Mouse (Mus musculus) neural tube, embryonic 13.5 days (tissue): Measurements from ENCODE around the gene Arl1. TPM values are rescaled to one million over a fixed set of nuclear protein-coding genes. Genes with fewer than 3 reads are reported as not detected.
"Not testable (repeated sequence)": the region's sequence is repeated elsewhere in the genome, so short reads cannot be mapped to it uniquely, and the experiment has no call there.

Source experiments
- ATAC-seq: fragments of 200-750 bp; cut with Nextera tagmentation; 2 replicates; pipeline ENCODE4 v1.8.0; 2017; ENCODE audit warnings: low read depth, mild to moderate bottlenecking, moderate TSS enrichment, moderate library complexity
- H3K27ac ChIP-seq: fragments of 300-500 bp; sonication (generic); replicated peaks from 2 replicates; pipeline ENCODE4 v1.5.1; 2015; ENCODE audit warnings: moderate library complexity, mild to moderate bottlenecking, inconsistent platforms
- H3K27me3 ChIP-seq: fragments of 300-500 bp; sonication (generic); 2 replicates; pipeline ENCODE4 v1.6.1; 2015; ENCODE audit warnings: mild to moderate bottlenecking, inconsistent platforms
- H3K36me3 ChIP-seq: fragments of 300-500 bp; sonication (generic); 2 replicates; pipeline ENCODE4 v1.6.1; 2015; ENCODE audit warnings: mild to moderate bottlenecking, inconsistent platforms
- H3K4me1 ChIP-seq: fragments of 300-500 bp; sonication (generic); replicated peaks from 2 replicates; pipeline ENCODE4 v1.6.1; 2015; ENCODE audit warnings: inconsistent platforms
- H3K4me2 ChIP-seq: fragments of 300-500 bp; sonication (generic); 2 replicates; pipeline ENCODE4 v1.6.1; 2015; ENCODE audit warnings: inconsistent platforms, mild to moderate bottlenecking, moderate library complexity
- H3K4me3 ChIP-seq: fragments of 300-500 bp; sonication (generic); 2 replicates; pipeline ENCODE4 v1.5.1; 2015; ENCODE audit warnings: mild to moderate bottlenecking, inconsistent platforms
- H3K9ac ChIP-seq: fragments of 300-500 bp; sonication (generic); 2 replicates; pipeline ENCODE4 v1.6.1; 2015; ENCODE audit warnings: moderate library complexity, mild to moderate bottlenecking, inconsistent platforms
- H3K9me3 ChIP-seq: fragments of 300-500 bp; sonication (generic); 2 replicates; pipeline ENCODE4 v1.6.1; 2016; ENCODE audit warnings: inconsistent platforms
- WGBS: fragments of 180-500 bp; shearing (Covaris S2); methylation state at CpG from one replicate; pipeline ENCODE4 v1.1.7; 2015; 5-methylcytosine and 5-hydroxymethylcytosine counted together
- polyA plus RNA-seq: library from polyadenylated mRNA; unstranded; fragments of >200 nt; fragmentation: Nextera tagmentation; extraction: Ambion mirVana; gene quantifications from 2 replicates; pipeline ENCODE4 v1.2.1, GENCODE M21; 2015

Gene Arl1
- polyA plus RNA-seq, 1 experiment from 2014 or later, result 157 TPM

GRCm38 (mm10) chr10:88769676-88770075 is 39.0 kb downstream of the Arl1 start:
- Histone ChIP-seq H3K27ac (no peak overlapping the region), H3K4me2 (no peak overlapping the region), H3K27me3 (no peaks in the 10 kb centered on the region), H3K36me3 (peaks cover 82% of the 10 kb centered on the region), H3K9me3 (no peaks in the 10 kb centered on the region), H3K4me3 (no peak overlapping the region), H3K9ac (no peak overlapping the region), H3K4me1 (no peaks in the 10 kb centered on the region)
- WGBS, result 94% methylated on average over 7 of the region's 7 CpGs
- ATAC-seq, result no peak

- H3K4me2 ChIP-seq, H3K9me3 ChIP-seq, ATAC-seq, H3K4me1 ChIP-seq, H3K27ac ChIP-seq, H3K27me3 ChIP-seq, H3K4me3 ChIP-seq, H3K9ac ChIP-seq: not testable (repeated sequence)
- peaks cover 75% of the 10 kb centered on the region for H3K36me3 ChIP-seq
- WGBS, result 84% methylated on average over 5 of the region's 5 CpGs
Observed at GRCm38 (mm10) chr10:88772965-88773364, 42.3 kb downstream of the Arl1 start.

- H3K9me3 ChIP-seq, result no peaks in the 10 kb centered on the region
- no peak overlapping the region for H3K9ac ChIP-seq
- 88% methylated on average over 6 of the region's 6 CpGs for WGBS
- no peak overlapping the region for H3K27ac ChIP-seq
- no peak for ATAC-seq
- H3K27me3 ChIP-seq, result no peaks in the 10 kb centered on the region
- H3K4me1 ChIP-seq, result no peaks in the 10 kb centered on the region
- H3K4me3 ChIP-seq, result no peak overlapping the region
- H3K4me2 ChIP-seq, result no peak overlapping the region
- peaks cover 53% of the 10 kb centered on the region for H3K36me3 ChIP-seq
Observed at GRCm38 (mm10) chr10:88776206-88776605, 45.5 kb downstream of the Arl1 start.

- H3K27ac ChIP-seq, result no peak overlapping the region
- H3K4me3 ChIP-seq, result no peak overlapping the region
- no peak overlapping the region for H3K9ac ChIP-seq
- H3K9me3 ChIP-seq, result no peaks in the 10 kb centered on the region
- whole genome bisulfite sequencing, result 90% methylated on average over 4 of the region's 4 CpGs
- no peak for ATAC-seq
- no peak overlapping the region for H3K4me2 ChIP-seq
- H3K4me1 ChIP-seq, result no peaks in the 10 kb centered on the region
- H3K36me3 ChIP-seq, result peaks cover 38% of the 10 kb centered on the region
- H3K27me3 ChIP-seq, result no peaks in the 10 kb centered on the region
Observed at GRCm38 (mm10) chr10:88780716-88781115, 50.1 kb downstream of the Arl1 start.

- not testable (repeated sequence) for H3K9ac ChIP-seq, H3K27me3 ChIP-seq, ATAC-seq, H3K4me1 ChIP-seq, H3K4me2 ChIP-seq, H3K27ac ChIP-seq, H3K9me3 ChIP-seq, H3K4me3 ChIP-seq
- peaks cover 38% of the 10 kb centered on the region for H3K36me3 ChIP-seq
- 89% methylated on average over 2 of the region's 2 CpGs for WGBS
Observed at GRCm38 (mm10) chr10:88783135-88783534, 52.5 kb downstream of the Arl1 start.

- Histone ChIP-seq H3K27me3 (no peaks in the 10 kb centered on the region), H3K27ac (no peak overlapping the region), H3K4me3 (no peak overlapping the region), H3K4me2 (no peak overlapping the region), H3K36me3 (peaks cover 37% of the 10 kb centered on the region), H3K4me1 (no peaks in the 10 kb centered on the region), H3K9me3 (no peaks in the 10 kb centered on the region), H3K9ac (no peak overlapping the region)
- WGBS, result 92% methylated on average over 5 of the region's 5 CpGs
- no peak for ATAC-seq
Observed at GRCm38 (mm10) chr10:88783941-88784340, 53.3 kb downstream of the Arl1 start.

GRCm38 (mm10) chr10:88784513-88784931 is 53.9 kb downstream of the Arl1 start:
- 47% methylated on average over 5 of the region's 5 CpGs for WGBS
- Histone ChIP-seq H3K4me2 (no peak overlapping the region), H3K36me3 (peaks cover 35% of the 10 kb centered on the region), H3K27me3 (no peaks in the 10 kb centered on the region), H3K9ac (no peak overlapping the region), H3K9me3 (no peaks in the 10 kb centered on the region), H3K27ac (no peak overlapping the region), H3K4me3 (no peak overlapping the region), H3K4me1 (no peaks in the 10 kb centered on the region)
- ATAC-seq, result no peak

GRCm38 (mm10) chr10:88793671-88794070 is 63.0 kb downstream of the Arl1 start:
- Histone ChIP-seq H3K9ac (no peak overlapping the region), H3K36me3 (peaks cover 75% of the 10 kb centered on the region), H3K4me2 (no peak overlapping the region), H3K9me3 (no peaks in the 10 kb centered on the region), H3K27me3 (no peaks in the 10 kb centered on the region), H3K27ac (no peak overlapping the region), H3K4me3 (no peak overlapping the region), H3K4me1 (no peaks in the 10 kb centered on the region)
- no peak for ATAC-seq

Other genes with a start within 250 kb of the Arl1 start
- 15.3 and 18.2 TPM in 2 replicates for gene Chpt1, start 226.8 kb upstream of the Arl1 start, polyA plus RNA-seq
- gene Mybpc1, start 125.7 kb upstream of the Arl1 start, polyA plus RNA-seq, result 2.8 and 5.8 TPM in 2 replicates
- not detected in 2 replicates for gene Spic, start 45.8 kb upstream of the Arl1 start, polyA plus RNA-seq
- 7.3 and 7.9 TPM in 2 replicates for gene Utp20, start 95.9 kb downstream of the Arl1 start, polyA plus RNA-seq
- gene Slc5a8, start 155.1 kb downstream of the Arl1 start, polyA plus RNA-seq, result 0.11 TPM in 1 of 2 replicates, not detected in the other